Mouse (Mus musculus) megakaryocyte progenitor cell, adult 5-6 weeks (primary cell): ENCODE results near the gene Smpdl3b. TPM values are rescaled to one million over a fixed set of nuclear protein-coding genes. Genes with fewer than 3 reads are reported as not detected.
"Not testable (repeated sequence)": the region's sequence is repeated elsewhere in the genome, so short reads cannot be mapped to it uniquely, and the experiment has no call there.

Experiments
- ATAC-seq: replicated peaks from 2 replicates; pipeline ENCODE4 v1.8.0; 2016; ENCODE audit warnings: mild to moderate bottlenecking, moderate TSS enrichment, inconsistent platforms; ENCODE audit not compliant: poor library complexity
- total RNA-seq, 2 experiments: library from RNA; stranded (forward) in 1 of 2; stranded (reverse) in 1 of 2; fragments of 157-497, 149-512 nt in 1 of 2; fragments of 200-1000 nt in 1 of 2; gene quantifications; 2 replicates each; pipeline versions ENCODE4 v1.2.3 to v1.2.4; 2015 to 2017

The Smpdl3b gene
- total RNA-seq, 2 experiments from 2014 or later: 0.07 to 0.33 TPM

DNA sequence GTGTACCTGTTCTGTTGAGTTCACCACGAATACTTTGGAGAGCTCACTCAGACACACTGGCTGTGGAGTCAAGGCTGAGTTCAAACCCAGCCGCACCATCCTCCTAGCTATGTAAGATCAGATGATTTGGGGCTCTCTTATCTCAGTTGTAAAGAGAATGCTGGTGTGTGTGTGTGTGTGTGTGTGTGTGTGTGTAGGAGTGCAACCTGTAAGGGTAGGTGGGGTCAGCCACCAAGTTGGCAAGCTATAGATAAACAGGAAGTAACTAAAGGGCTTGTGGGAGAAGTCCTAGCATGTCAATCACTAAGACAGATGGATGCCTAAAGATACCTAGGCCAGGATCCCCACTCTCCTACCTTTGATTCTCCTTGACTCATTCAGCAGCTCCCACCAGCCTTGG, 26.7 kb upstream of the Smpdl3b start:
- ATAC-seq: peak; percentile 44; the same call in 1 of the 2 replicates

DNA sequence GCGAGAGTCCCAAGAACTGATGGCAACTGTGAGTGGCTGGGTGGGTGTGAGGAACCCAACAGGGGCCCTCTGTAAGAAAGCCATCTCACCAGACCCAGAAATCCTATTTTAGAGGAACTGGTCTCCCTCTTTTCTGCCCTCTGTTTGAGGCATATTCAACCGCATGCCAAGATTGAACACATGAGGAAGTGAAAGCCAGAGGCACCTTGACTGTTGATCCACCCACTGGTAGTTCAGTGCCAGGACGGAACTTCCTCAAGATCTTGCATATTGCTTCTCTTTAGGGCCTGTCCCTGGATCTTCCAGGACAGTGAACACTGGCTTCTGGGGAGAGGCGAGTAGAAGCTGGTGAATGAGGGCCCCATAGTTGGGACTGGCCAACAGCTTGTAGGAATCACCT, 23.2 kb upstream of the Smpdl3b start:
- peak; percentile 87 for ATAC-seq

DNA sequence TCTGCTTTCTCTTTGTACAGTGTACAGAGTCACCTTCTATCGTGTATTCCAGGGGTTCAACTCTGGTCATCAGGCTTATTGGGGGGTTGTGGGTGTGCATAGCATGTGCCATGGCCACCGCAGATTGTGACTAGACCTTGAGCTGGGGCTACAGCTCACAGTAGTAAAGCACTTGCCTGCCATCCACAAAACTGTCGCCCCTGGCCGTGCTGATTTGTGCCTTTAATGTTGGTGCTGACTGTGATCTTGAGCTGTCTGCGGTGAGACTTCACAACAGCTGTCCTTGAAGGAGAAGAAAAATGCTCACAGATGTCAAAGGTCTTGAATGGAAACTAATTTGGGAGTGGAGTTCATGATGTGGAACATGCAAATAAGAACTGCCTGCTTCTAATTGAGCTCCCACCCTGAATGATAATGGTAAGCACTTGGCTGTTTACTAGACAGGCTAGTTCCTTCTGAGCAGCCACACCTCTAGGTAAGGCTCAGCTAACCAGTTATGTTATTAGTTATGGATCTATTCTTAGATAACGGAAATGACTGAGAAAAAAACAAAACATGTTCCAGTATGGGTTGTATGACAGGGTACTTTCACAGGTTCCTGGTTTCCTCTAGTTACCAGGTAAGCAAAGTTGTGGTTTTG, 21.6 kb upstream of the Smpdl3b start:
- no peak for ATAC-seq

DNA sequence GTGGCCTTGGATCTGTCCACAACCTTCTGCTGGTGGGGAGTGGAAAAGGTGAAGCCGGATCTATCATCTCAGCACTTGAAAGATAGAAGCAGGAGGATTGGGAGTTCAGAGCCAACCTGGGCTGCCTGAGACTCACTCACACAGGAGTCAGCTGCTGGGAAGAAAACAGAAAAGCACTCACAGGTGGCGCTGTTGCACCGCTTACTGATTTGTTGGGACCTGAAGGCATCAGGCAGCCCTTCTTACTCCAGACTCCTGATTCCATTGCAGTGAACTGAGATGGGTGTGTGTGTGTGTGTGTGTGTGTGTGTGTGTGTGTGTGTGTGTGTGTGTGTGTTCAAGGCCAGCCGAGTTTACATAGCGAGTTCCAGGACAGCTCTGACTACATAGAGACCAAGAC, 19.7 kb upstream of the Smpdl3b start:
- ATAC-seq: peak; percentile 76

DNA sequence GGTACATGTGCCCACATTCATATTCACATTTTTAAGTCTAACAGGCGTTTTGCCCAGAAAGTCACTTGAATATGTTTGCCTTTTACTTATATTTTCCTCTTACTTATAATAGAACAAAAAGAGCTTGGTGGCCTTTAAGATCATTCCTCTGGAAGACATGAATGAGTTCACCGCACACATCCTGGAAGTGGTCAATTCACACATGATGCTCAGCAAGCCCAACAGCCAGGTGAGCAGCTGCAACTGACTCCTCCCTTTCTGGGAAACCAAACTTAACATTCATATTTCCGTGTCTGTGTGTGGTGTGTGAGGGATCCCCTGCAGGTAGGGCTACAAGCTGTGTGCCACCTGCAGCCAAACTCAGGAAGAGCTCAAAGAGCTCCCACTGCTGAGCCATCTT, 17.9 kb upstream of the Smpdl3b start:
- no peak for ATAC-seq

DNA sequence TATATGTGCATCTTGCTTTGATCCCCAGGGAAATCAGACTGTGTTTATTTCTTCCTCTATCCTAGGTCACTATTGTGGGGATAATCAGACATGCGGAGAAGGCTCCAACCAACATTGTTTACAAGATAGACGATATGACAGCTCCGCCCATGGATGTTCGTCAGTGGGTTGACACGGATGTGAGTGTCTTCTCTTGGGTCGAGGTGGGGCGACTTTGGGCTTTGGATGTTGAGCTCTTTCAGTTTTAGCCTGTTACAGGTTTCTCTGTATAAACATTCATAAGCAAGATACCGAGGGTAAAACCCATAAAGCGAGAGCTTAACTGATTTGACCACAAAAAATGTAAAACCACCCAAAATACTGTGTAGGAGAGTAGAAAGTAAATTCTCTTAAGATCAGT, 14.7 kb upstream of the Smpdl3b start:
- ATAC-seq: no peak

DNA sequence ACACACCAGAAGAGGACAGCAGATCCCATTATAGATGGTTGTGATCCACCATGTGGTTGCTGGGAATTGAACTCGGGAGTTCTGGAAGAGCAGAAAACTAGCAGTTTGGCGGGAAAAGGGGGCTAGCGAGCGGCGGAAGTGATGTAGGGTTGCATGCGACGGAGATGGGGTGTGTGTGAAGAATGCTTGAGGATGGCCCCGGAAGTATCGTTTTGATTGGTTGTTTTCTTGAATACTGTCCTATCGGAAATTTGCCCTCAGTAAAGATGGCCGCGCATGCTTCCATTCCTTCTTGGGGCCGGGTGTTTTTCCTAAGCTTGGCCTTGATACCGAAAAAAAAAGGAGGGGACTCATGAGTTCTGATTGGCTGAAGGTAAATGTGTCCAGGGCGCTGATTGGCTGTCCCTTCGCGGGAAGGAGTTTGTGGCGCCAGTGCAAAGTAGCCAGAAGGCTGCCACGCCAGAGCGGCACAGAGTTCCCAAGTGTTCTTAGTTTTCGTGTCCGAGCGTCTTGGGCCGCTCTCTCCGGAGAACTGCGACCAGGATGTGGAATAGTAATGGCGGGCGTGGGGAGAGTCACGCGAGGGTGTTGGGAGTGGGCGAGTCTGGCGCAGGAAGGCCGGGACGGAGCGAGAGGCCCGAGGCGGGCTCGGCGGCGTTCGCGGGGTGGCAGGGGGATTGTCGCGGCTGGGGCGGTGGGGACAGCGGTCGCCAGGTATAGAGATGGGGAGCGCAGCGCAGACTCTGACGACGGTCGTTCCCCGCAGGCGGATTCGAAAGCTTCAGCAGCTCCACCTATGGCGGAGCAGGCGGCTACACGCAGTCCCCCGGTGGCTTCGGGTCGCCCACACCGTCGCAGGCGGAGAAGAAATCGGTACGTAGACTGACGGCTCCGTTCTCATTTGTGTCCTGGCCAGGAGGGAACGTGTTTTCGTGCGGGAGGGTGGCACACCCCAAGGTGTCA, 11.1 kb upstream of the Smpdl3b start, which contains the start of gene Rpa2:
Gene Rpa2, plus strand, starts transcription at position 419 of the 963 bp plus-strand sequence.
- peak; percentile 99 for ATAC-seq

DNA sequence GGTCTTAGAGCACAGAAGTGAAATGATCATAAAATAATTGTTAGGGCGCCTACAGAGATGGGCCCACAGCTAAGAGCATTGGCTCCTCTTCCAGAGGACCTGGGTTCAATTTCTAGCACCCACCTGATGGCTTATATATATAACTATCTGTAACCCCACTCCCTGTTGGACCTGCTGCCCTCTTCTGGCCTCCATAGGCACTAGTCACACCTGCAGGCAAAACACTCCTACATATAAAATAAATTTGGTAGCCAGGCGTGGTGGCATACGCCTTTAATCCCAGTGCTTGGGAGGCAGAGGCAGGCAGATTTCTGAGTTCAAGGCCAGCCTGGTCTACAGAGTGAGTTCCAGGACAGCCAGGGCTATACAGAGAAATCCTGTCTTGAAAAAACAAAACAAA, 6.1 kb upstream of the Smpdl3b start:
- ATAC-seq: not testable (repeated sequence)

DNA sequence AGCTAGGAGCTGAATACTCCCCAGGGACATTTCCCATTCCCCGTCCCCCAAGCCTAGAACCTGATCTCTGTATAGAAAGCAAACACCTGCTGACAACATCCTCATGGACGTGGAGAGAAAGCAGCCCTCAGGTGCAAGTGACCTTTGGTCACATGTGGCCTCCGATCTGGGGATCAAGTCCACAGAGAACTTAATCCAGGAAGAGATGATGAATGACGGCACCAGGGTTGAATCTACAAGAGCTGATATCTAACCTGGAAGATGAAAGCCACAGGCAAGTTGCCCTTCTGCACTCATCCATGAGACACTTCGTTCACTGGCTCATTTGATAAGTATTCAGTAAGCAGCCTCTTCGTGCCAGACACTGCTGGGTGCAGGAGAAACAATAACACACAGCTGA, 5.5 kb upstream of the Smpdl3b start:
- ATAC-seq: no peak

DNA sequence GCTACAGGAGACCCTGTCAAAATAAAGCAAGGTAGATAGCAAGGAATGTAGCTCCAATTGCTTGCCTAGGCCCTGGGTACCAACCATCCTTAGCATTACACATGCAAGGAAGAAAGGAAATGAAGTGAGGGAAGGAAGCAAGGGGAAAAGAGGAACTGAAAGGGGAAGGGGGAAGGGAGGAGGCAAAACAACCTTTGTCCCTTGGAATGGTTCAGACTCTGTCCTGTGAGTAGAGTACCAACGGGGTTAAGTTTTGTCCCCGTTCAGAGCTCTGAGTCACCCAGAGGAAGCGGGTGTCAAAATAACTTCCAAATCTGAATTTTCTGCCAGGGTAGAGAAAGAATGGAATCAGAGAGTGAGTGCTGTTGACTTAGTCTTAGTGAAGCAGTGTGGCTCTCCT, 3.2 kb upstream of the Smpdl3b start:
- peak; percentile 30; the same call in 1 of the 2 replicates for ATAC-seq

DNA sequence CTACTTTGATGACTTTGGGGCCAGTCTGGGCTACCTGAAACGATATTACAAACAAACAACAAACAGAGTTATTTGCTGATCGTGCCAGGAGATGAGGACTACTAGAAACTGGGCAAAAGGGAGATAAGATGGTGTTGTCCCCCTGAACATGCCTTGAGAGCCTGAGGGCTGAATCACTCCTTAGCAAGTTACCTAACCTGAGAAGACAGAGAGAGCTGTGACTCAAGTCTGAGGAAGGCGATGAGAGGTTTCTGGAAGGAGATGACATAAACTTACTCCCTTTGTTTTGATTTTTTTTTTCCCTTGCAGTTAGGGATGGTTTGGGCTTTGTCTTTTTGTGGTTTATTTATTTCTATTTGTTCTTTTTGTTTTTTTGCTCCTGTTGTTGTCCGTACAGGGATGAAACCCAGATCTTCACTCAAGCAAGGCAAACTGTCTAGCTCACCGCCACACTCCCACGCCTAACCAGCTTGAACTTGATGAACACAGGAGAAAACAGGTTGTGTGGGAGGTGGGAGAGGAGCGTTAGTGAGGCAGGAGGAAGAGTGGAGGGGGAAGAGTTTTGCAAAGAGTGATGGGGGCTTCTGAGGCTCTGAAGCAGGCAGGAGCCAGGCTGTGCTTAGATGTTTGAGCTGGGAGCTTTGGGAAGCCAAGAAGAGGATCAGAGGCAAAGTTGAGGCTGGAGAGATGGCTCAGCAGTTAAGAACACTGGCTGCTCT, 740 bp upstream of the Smpdl3b start:
- no peak for ATAC-seq

DNA sequence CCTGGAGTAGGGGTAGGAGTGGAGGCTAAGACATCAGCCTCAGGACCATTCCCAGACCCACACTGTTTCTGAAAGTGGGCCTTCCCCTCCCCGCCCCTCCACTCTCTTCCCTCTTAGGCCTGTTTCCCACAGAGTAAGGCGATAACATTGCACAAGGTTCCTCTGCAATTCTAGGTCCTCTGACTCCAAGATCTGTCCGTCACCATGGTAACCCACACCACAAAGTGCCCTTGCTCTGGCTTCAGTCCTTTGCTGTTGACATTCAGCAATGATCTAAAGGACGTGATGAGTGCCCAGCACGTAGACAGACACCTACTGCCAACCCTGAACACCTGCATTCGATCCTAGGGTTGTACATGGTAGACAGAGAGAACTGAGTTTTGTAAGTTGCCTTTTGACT, 4.1 kb downstream of the Smpdl3b start:
- peak; percentile 73 for ATAC-seq

DNA sequence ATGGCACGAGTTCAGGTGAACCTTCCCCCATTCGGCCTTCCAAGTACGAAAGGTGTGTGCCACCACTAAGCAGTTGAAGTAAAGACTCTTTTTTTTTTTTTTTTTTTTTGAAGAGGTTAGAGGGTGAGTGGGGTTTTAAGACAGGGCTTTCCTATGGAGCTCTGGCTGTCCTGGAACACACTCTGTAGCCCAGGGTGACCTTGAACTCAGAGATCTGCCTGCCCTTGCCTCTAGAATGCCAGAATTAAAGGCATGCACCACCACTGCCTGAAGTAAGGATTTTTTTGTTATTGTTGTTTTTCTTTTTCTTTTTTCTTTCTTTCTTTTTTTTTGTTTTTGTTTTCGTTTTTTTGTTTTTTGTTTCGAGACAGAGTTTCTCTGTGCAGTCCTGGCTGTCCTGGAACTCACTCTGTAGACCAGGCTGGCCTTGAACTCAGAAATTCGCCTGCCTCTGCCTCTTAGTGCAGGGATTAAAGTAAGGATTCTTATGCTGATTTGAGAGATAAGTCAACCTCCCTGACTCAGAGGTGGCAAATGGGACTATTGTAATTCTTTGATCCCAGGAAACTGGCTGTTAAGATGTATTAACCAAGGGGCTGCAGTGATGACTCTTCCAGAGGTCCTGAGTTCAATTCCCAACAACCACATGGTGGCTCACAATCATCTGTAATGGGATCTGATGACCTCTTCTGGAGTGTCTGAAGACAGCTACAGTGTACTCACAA, 7.6 kb downstream of the Smpdl3b start:
- no peak for ATAC-seq

DNA sequence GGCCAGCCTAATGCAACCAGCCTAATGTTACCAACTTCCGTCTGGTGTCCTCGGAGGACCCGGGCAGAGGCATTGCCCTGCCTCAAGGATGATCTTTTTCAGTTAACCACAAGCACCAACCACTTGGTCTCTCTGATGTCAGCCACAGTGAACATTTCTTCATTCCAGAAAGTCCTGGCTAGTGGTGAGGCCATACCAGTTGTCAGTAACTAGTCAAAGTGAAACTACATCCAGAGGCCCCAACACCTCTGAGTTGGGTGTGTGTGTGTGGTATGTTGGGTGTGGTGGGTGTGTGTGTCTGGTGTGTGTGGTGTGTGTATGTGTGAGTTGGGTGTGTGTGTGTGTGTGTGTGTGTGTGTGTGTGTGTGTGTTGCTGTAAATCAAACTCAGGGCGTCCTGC, 8.3 kb downstream of the Smpdl3b start:
- ATAC-seq: peak; percentile 61

DNA sequence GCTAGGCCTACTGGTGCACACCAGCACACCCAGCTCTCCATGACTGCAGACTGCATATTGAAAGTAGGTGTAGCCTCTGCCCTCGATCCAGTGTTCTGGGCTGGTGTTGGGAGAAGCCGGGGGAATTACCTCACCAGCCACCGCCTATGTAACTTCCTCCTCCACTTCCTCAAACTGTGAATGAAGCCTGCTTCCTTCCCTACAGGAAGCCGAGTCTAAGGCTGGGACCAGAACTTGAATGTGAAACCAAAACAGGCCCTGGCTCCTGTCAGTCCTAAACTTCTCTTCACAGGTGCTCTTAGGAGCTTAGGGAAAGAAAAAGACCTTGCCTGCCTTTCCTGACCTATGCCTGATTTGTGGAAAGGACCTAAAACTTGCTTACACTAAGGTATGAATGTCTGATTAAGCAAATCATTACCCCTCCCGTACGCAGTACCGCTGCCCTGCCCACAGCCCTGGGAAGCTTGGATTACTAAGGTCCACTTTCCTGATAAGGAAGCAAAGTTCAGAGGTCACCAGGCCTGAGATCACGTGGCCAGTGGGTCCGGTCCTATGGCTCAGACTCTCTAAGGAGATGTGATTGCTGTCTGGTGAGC, 9.3 kb downstream of the Smpdl3b start:
- ATAC-seq: peak; percentile 81

DNA sequence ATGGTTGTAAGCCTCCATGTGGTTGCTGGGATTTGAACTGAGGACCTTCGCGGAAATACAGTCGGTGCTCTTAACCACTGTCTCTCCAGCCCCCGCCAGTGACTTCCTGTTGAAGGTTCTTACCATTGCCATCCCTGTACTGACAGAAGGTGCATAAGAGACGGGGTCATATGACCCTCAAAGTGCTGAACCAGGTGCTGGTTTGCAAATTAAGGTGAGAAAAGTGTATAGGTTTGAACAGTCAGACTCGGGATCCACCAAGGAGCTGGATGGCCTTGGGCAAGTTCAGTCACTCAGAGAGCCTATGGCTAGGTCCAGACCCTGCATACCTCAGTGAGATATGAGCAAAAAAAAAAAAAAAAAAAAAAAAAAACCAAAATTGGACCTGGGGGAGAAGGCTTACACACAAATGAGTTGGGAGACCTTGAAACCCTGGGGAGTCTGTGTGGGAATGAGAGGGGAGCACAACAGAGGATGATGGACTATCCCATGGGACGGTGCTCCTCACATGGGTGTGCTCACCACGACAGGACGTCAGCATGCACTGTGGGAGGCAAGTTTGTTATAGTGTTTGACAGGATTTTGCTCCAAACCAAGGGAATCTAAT, 10.0 kb downstream of the Smpdl3b start:
- ATAC-seq: no peak

DNA sequence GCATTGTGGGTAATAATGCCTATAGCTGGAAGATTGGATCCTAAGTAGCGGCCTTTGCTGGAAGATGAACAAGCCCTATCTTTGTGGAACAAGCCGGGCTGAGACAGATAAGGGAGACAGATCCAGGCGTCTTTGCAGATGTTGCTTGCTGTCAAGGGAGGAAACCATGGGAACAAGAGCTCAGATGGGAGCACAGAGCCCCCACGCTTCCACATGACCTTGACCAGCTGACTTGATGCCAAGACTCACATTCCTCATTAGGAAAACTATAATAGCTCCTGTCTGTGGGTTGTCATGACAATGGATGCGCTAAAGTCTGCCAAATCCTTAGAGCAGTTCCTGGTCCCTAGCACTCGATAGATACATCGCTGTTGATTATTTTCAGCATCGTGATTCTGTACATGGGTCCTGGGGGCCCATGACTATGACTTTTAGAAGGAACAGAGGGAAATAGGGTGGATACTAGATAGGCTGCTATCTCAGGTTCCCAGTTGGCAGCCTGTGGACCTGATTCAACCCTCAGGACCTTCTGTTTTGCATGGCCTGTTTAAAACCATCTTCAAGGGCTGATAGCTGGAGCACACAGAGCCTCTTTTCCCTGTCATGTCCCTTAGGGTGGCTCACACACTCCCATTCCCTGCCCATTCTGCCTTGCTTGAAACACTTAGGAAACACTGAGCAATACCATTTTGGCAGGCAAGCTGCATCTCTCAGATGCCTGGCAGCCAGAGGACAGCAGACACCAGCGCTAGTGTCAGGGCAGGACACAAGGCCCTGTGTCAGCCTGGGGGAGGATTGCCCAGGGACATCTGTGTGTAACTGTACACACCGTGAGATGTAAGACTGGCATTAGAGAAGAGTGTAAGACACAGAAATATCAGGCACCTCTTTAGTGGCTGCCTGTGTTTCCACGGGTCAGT, 12.8 kb downstream of the Smpdl3b start:
- peak; percentile 55 for ATAC-seq

DNA sequence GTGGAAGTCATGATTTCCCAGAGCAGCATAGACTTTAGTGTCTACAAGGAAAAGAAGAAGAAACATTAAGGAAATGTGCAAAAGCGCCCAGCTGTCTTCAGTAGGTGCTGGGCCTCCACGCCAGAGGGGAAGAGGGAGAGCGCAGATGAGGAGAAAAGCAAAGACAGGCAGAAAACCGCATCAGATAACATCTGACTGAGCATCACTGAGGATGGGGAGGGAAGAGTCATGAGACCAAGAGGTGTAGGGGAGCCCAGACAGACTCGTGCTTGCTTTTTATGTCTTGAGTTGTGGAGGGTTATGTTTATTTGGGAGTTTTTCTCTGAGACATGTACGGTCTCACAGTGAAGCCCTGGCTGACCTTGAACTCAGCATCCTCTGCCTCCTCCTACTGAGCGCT, 15.6 kb downstream of the Smpdl3b start:
- ATAC-seq: no peak

DNA sequence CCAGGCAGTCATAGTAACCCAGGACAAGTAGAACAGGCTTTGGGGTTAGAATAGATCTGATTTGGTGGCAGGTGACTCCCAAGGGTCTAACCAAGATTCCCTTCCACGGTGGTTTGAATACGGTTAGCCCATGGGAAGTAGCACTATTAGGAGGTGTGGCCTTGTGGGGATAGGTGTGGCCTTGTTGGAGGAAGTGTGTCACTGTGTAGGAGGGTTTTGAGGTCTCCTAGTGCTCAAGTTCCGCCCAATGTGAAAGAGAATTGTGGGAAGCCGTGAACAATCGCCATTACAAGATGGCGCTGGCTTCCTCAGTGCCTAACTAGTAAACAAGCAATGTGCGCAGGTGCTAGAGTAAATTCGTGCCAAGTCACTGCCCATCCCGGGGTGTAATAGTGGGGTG, 19.9 kb downstream of the Smpdl3b start:
- ATAC-seq: not testable (repeated sequence)
